Mouse (Mus musculus) T-helper 2 cell (primary cell): ENCODE results near the gene Tubb5.

Experiments
- in situ Hi-C: fragments of 300-600 bp; cut with MboI, MseI; formaldehyde crosslinking; loops from one replicate; pipeline ENCODE4 v1.15.1; 2025; ENCODE audit warnings: high pct_unique_total_duplicates

Gene Tubb5

DNA sequence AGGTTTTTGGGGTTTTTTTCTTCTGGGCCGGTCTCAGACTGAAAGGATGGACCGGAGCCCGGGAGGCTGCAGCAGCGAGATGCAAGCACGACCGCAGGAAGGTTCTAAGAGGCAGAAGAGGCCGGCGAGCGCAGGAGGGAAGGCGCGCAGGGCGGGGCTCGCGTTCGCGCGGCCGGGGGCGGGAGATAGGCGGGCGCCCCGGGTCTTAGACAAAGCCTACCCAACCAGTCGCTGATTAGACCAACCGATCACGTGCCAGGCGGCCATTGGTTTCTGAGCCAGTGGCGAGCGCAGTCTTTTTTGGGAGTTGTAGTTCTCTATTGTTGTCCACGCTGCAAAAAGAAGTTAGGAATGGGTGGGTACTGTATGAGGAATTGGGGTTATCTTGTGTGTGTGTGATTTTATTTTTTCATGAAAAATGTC lies at the start of gene Tubb5:
Gene Tubb5, minus strand, starts transcription at position 185 of the 423 bp plus-strand sequence.
- in situ Hi-C loops, result loop anchor here (5.0 to 10.0 kb wide), 2 partner anchors 34 to 277 kb away; no protein-coding TSS in a partner anchor

DNA sequence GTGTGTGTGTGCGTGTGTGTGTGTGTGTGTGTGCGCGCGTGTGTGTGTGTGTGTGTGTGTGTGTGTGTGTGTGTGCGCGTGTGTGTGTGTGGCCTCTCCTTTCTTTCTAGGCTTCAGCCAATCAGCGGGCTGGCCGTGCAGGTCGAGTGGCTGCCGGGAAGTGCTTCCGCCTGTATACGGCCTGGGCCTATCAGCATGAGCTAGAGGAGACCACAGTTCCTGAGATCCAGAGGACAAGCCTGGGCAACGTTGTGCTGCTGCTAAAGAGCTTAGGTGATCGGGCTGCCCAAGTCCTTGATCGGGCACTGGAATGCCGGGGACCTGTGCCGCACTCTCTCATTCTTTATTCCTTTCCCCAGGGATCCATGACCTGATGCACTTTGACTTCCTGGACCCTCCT lies 49.6 kb upstream of the Tubb5 start:
- in situ Hi-C loops, result no loop called here

DNA sequence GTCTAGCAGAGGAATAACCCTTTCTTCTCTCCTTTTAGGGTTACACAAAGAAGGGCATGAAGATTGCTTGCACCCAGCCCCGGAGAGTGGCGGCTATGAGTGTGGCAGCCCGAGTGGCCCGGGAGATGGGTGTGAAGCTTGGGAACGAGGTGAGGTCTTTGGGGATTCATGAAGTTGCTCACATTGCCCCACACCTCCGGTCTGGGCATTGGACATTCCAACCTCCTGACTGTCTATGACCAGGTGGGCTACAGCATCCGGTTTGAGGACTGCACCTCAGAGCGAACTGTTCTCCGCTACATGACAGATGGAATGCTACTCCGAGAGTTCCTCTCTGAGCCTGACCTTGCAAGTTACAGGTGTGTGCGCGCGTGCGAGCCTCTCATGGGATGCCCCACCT lies 45.7 kb upstream of the Tubb5 start:
- in situ Hi-C loops, result no loop called here

DNA sequence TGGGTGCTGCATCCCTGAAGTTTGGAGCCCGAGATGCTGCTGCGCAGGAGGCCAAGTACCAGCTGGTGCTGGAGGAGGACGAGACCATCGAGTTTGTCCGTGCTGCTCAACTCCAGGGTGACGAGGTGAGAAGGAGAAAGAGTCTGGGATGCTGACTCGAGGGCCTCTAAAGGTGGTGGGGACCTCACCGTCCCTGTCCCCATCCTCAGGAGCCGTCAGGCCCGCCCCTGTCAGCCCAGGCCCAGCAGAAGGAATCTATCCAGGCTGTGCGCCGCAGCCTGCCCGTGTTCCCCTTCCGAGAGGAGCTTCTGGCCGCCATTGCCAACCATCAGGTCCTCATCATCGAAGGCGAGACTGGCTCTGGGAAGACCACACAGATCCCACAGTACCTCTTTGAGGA lies 44.8 kb upstream of the Tubb5 start:
- in situ Hi-C loops, result no loop called here

DNA sequence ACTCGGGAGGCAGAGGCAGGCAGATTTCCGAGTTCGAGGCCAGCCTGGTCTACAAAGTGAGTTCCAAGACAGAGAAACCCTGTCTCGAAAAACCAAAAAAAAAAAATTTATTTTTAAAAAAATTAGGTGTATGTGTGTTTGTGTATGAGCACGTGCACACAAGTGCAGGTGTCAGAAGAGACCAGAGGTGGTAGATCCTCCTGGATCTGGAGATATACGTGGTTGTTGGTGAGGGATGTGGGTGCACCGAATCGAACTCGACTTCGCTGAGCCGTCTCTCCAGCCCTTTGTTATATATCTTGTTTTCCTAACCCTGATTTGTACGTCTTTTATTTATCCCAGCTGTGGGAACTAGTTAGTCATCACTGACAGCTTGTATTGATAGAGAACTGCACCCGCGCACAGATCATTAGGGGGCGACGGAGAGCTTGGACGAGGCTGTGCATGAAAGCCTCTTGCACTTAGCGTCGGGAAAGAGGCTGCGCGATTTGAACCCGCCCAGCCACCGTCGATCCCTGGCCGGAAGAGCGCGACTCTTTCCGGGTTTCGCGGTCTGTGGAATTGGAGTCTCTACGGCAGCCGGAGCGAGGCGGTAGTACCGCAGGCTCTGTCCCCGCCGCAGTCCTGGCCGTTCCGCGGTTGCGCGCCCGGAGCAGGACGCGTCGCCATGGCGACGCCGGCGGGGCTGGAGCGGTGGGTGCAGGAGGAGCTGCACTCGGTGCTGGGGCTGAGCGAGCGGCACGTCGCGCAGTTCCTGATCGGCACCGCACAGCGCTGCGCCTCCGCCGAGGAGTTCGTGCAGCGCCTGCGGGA lies 41.3 kb upstream of the Tubb5 start, which contains the start of gene Dhx16:
Gene Dhx16, plus strand, starts transcription at position 575 of the 813 bp plus-strand sequence.
- in situ Hi-C loops, result loop anchor here (10.0 kb wide), 1 partner anchor 1855 kb away; the partner anchor contains the start of genes H2-Ke6 and Ring1

DNA sequence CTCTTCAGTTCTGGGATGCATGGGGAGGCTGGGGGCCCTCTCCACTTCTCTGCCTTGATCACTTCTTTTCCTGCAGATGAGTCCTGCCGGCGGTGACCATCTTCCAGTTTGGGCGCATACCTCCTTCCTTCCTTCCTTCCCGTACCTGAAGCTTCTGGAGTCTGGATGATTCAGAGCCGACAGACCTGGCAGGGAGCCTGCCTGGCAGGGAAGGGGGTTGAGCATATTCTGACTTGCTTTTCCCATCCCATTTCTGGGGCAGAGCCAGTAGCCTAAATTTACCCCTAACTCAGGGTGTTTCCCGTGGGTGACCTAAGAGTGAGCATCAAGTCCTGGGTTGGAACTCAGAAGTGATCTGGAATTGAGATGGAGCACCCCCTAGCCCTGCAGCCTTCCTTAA lies 36.6 kb upstream of the Tubb5 start:
- in situ Hi-C loops, result loop anchor here (5.0 to 10.0 kb wide), 3 partner anchors 37 to 1850 kb away; partner anchors contain the start of genes H2-Ke6, Ring1 and Tubb5

DNA sequence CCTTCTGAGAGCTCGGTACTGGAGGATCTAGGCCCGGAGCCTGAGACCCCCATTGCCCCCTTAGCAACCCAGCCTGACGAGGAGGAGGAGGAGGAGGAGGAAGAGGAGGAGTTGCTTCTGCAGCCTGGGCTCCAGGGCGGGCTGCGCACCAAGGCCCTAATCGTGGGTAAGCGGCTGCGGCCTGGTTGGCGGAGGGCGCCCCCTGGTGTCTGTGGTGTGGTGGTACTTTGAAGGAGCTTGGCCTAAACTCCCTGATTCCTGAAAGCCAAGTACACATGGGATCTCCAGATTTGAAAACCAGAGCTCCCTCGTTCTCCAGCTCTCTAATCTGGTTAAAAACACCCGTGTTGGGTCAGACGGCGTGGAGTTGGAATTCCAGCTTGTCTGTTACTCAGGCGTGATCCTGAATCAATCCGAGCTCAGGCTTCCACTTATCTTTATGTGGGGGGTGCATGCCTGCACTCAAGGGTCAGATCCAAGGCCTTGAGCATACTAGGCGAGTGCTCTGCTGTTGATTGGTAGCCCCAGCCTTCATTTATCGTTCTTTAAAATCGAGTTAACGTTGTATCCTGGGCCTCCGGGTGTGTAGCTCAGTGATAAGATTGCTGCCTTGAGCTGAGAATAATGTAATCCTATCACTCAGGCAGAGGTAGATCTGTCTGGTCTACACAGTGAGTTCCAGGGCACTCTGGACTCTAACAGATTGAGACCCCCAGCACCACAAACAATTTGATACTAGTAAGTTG lies 35.8 kb upstream of the Tubb5 start:
- in situ Hi-C loops, result loop anchor here (5.0 to 10.0 kb wide), 3 partner anchors 37 to 1849 kb away; partner anchors contain the start of genes H2-Ke6, Ring1 and Tubb5

DNA sequence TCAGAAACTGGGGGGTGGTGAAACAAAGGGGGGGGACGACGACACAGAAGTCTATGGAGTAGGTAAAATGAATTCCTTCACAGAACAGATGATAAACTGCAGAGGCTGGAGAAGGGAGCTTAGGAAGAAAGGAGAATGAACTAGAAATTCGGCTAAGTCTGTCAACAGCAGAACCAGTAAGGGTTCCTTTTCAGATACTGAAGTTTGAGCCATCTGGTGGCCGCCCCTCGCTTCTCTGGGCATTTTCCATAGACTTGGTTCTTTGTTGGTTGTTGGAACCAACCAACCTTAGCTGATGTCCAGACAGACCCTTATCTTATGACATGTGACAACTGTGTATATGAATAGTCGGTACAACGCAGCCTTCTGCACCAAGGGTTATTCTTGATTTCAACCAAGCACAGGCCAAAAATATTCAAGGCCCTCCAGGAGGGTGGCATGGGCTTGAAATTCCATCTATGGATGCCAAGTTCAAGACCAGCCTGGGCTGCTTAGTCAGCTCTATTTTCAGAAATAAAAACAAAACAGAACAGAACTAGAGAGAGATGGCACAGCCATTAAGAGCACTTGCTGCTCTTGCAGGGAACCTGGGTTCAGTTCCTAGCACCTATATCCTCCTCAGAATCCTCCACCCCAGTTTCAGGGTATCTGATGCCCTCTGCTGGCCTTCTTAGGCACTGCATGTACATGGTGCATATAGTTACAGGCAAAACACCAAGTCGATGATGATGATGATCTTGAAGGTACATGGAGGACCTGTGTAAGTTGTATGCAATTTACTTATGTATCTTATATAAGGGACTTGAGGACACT lies 33.0 kb upstream of the Tubb5 start:
- in situ Hi-C loops, result loop anchor here (5.0 to 10.0 kb wide), 3 partner anchors 34 to 1846 kb away; partner anchors contain the start of genes H2-Ke6, Ring1 and Tubb5

DNA sequence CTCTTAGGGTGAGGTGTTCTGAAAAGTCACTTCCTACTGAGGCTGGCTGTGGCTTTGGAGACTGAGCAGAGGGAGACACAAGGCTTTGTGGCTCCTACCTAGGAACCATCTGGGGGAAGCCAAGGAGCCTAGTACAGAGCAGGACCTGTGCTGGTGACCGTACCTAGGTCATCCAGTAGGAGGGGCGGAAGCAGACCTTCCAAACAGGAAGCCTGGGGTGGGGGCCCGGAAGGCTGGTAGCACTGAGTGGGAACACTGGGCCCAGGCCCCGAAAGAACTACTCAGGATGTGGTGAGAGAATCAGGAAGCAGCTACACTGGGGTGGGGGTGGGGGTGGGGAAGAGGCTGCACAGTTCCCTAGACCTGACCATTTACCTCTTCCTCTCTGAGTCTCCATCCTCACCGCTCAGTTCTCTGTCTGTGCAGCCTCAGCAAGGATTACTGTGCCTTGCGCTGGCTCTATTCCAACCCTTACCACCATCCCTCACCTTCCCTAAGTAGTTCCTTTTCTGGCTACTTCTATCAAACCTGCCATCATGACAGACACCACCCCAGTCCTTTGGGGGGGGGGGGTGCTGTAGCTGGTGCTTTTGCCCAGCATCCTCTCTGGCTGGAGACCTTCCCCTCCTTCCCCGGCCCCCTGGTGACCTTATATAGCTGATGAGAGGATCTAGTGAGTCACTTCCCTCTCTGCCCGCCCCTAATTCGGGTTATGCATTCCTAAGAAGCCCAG lies 32.2 kb upstream of the Tubb5 start:
- in situ Hi-C loops, result loop anchor here (5.0 to 10.0 kb wide), 3 partner anchors 33 to 1846 kb away; partner anchors contain the start of genes H2-Ke6, Ring1 and Tubb5

DNA sequence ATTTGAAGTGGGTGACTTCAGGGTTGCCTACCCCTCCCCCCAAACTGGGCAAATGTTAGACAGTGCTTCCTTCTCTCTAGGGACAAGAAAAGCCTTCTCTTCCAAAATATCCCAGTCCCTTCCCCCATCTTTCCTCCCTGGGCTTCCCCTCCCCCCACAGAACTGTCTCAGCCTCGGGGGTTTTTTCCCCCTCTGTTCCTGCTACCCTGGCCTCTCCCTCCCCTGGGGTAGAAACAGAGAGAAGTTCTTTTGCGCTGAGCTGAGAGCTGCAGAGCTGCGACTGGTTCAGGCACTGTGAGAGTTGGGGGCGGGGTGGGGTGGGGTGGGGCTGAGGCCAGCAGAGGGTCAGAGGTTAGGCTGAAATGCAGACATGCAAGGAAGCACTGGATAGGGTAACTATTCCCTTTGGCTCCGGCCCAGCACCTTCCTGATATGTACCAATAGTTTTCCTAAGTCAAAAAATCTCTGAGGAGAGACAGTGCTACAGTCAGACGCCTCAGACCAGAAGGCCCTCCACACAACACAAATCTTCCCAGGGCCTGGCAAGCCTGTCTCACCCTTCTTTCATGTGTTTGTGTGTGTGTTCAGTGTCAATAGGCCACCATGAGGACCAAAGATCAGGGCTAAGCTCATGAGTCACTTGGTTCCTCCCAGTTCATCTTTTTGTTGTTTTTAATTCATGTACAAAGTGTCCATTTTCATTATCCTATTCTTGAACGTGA lies 31.4 kb upstream of the Tubb5 start:
- in situ Hi-C loops, result loop anchor here (5.0 to 10.0 kb wide), 3 partner anchors 32 to 1845 kb away; partner anchors contain the start of genes H2-Ke6, Ring1 and Tubb5

DNA sequence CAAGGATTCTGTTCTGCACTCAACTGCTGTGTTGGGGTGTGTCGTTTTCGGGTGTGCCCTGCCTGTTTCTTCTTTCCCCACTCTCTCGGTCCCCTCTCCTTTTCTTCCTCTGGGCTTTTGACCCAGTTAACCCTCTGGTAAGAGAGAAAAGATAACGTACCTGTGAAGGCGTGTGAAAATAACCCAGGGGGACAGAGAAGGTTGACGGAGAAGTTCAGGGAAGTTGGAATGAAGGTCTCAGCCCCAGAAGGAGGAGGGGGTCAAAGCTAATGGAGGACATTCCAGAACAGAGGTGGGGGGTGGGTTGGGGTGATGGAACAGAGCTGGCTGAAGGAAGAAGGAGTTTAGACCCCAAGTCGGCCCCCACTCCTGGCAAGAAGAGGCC lies 30.8 kb upstream of the Tubb5 start:
- in situ Hi-C loops, result no loop called here

DNA sequence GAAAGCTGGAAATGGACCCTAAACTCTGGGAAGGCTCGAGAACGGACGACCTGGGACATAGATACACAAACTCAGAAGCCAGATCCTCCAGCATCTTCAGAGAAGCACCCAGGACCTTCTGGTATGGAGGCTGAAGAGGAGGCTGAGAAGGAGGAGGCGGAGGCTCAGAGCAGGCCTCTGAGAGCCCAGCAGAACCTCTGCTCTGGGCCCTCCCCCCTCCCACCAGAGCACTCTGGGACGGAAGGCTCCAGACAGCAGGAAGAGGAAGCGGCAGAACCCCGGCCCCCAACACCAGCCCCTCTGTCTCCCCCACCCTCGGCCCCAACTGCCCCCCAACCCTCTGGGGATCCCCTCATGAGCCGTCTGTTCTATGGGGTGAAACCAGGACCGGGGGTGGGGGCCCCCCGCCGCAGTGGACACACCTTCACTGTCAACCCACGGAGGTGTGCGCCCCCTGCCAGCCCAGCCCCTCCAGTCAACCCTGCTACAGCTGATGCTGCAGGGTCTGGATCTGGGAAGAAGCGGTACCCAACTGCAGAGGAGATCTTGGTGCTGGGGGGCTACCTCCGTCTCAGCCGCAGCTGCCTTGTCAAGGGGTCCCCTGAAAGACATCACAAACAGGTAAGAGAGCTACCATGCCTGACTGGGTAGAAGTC lies 30.2 kb upstream of the Tubb5 start:
- in situ Hi-C loops, result no loop called here

DNA sequence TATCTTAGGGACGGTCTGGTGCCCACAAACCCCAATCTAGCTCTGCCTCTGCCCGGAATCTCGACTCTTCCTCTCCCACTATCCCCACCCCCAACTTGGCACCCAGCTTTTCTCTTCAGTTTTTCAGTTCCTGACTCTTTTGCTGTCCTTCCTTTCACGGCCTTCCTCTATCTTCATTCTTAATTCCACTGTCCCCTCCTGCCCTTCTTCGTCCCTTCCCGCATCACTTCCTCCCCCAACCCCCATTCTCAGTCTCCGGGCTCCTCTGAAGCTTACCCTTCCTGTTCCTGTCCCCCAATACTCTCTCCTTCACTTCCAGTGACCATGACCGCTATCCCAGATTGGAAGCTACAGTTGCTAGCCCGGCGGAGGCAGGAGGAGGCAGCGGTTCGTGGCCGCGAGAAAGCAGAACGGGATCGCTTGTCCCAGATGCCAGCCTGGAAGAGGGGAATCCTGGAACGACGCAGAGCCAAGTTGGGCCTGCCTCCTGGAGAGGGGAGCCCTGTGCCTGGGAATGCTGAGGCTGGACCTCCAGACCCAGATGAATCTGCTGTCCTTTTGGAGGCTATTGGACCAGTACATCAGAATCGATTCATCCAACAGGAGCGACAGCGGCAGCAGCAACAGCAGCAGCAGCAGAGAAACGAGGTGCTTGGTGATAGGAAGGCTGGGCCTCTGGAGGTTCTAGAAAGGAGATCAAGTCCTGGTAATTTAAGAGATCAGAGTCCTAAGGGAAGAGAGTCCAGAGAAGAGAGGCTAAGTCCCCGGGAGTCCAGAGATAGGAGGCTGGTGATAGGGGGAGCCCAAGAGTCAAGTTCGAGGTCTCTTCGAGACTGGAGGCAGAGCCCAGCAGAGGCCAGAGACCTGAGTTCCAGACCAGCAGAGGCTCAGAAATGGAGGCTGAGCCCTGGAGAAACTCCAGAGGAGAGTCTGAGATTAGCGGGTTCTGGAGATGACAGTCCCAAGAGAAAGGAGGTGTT lies 29.1 kb upstream of the Tubb5 start:
- in situ Hi-C loops, result no loop called here

DNA sequence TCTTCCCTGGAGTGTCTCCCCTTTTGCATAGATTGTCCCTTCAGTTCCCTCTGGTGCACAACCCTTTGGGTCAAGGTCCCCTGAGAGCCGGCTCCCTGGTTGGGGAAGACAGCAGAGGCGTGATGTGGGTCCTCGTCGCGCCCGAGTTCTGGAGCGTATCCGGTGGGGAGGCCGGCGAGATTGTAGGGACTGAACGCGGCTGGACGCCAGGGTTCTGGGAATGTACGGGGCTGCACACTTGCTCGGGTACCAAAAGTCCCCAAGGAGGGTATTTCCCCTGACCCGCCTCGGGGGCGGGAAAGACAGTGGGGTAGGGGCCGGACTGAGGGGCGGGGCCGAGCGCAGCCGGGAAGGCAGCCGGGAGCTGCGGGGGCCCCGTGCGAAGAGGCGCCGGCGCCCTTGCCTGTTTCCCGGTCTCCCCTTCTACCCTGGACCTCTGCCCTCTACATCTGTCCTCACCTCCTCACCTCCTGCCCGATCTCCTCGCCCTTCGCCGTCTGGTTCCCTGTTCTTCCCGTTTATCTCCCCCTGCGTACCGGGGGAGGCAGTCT lies 28.2 kb upstream of the Tubb5 start:
- in situ Hi-C loops, result no loop called here

DNA sequence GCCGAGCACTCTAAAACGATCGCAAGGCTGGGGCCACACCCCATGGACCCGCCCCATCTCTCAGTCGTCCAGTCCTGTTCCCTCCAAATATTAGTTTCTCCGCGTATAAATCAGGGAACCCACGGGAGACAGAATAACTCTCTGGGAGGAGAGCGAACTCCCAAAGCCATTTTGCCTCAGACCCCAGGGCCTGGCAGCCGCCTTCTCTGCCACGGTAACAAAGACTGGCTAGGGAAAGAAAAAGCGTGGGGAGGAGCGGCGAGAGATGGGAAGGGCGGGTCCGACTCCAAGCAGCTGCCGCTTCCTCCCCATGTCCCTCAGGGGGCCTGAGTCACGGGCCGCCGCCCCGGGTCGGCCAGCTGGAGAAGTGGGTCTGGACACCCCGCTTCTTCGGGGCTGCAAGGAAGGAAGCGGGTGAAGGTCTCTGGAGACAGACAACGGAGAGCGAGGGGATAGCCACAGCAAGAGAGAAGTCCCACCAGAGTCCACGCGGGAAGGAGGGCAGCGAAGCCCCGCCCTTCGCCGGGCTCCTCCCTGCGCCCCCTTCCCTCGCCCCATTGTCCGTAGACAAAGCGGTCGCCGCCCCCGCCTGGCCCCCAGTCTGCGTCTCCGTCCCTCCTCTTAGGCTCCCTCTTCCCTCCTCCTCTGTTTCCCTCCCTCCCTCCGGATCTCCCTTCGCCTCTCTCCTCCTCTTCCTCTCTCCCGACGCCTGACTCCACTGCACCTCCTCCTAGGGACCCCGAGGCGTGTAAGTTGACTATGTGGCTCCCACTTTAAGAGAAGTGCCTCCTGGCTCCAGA lies 27.6 kb upstream of the Tubb5 start, which contains the start of gene Ppp1r18:
Gene Ppp1r18, plus strand, starts transcription at position 113 of the 800 bp plus-strand sequence.
- in situ Hi-C loops, result no loop called here

DNA sequence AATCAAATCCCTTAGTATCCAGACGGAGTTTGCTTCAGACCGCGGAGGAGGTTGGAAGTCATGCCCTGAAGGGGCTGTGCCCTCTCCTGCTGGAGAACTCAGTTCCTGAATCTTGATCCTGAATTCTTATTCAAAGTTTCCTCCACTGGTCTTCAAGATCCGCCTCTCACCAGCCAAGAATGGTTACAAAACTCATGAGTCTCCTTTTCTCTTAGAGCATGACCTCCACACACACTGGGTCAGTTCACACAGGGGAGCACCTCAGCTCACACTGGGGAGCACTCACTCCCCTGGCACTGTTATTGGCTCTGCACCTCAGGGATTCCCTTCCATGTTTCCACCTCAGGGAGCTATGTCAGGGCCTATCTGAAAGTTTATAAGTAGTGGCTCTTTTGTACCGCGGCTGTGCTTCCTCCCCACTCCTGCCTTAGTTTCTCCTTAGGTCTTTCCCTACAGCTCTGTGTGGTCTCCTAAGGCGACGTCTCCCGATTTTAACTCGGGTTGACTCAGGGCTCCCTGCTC lies 26.8 kb upstream of the Tubb5 start:
- in situ Hi-C loops, result no loop called here
